Mouse (Mus musculus) thymus, adult 2 months (tissue): ENCODE results near the gene Zfp296.

Experiments used
- CTCF ChIP-seq: fragments of 200-500 bp; IDR thresholded peaks from 2 replicates; pipeline ENCODE4 v1.5.1; 2012; ENCODE audit warnings: mild to moderate bottlenecking, control low read depth, low read length, moderate library complexity, borderline replicate concordance; ENCODE audit not compliant: control insufficient read depth, poor library complexity, insufficient read depth; ENCODE audit errors: extremely low read depth
- POLR2A ChIP-seq: fragments of 200-500 bp; IDR thresholded peaks from 2 replicates; pipeline ENCODE4 v1.6.1; 2012; ENCODE audit warnings: mild to moderate bottlenecking, low read length, control low read depth, moderate library complexity; ENCODE audit not compliant: control insufficient read depth, poor library complexity, insufficient read depth; ENCODE audit errors: extremely low read depth

DNA sequence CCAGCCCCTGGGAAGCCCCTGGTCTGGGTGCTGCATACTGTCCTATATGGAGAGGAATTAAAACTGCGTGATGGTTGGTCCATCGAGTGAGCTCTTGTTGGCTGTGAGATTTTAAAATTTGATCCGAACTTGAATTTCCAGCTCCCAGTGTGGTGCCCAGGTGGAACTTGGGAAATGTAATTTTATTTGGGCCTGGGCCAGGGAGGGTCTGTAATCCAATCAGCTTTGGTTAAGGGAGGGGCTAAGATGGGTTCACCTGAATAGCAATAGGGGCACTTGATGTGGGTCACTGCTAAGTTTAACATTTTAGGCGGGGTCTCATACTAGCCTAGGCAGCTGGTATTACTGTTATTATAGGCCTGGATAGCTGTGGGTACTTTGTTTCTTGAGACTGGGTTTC, 1.3 kb downstream of the Zfp296 start:
- TF ChIP-seq CTCF (no peak), POLR2A (no peak)
